Mouse (Mus musculus) C2C12 (cell line): ENCODE data around the gene Gab1. TPM values are rescaled to one million over a fixed set of nuclear protein-coding genes. Genes with fewer than 3 reads are reported as not detected.

Experiments
- H3K27me3 ChIP-seq: one replicate; pipeline ENCODE4 v1.6.1; 2011; ENCODE audit not compliant: control insufficient read depth, insufficient read depth, insufficient read length
- H3K36me3 ChIP-seq: one replicate; pipeline ENCODE4 v1.6.1; 2011; ENCODE audit not compliant: control insufficient read depth, insufficient read depth
- H3K4me3 ChIP-seq: one replicate; pipeline ENCODE4 v1.5.1; 2011; ENCODE audit warnings: mild to moderate bottlenecking, control low read depth; ENCODE audit not compliant: poor library complexity, insufficient read depth, severe bottlenecking
- H3K79me2 ChIP-seq: one replicate; pipeline ENCODE4 v1.6.1; 2011; ENCODE audit not compliant: control insufficient read depth, insufficient read depth
- H3K79me3 ChIP-seq: one replicate; pipeline ENCODE4 v1.6.1; 2011; ENCODE audit warnings: low read depth, control low read depth
- H3ac ChIP-seq: one replicate; pipeline ENCODE3; 2011; ENCODE audit warnings: low read depth; ENCODE audit not compliant: control insufficient read depth, insufficient read length
- CEBPB ChIP-seq: IDR thresholded peaks from one replicate; pipeline ENCODE4 v1.6.1; 2011; ENCODE audit warnings: low read depth, mild to moderate bottlenecking, control low read depth, moderate library complexity
- CTCF ChIP-seq: IDR thresholded peaks from one replicate; pipeline ENCODE4 v1.5.1; 2011; ENCODE audit not compliant: control insufficient read depth, insufficient read depth, insufficient read length
- FOSL1 ChIP-seq: IDR thresholded peaks from one replicate; pipeline ENCODE4 v1.8.0; 2011; ENCODE audit warnings: mild to moderate bottlenecking, low read length; ENCODE audit not compliant: poor library complexity, insufficient read depth, severe bottlenecking
- MAX ChIP-seq: IDR thresholded peaks from one replicate; pipeline ENCODE4 v1.6.1; 2011; ENCODE audit warnings: mild to moderate bottlenecking, control low read depth
- MYOD1 ChIP-seq: IDR thresholded peaks from one replicate; pipeline ENCODE4 v1.6.1; 2011; ENCODE audit warnings: low read depth; ENCODE audit not compliant: control insufficient read depth, insufficient read length
- MYOG ChIP-seq: IDR thresholded peaks from one replicate; pipeline ENCODE4 v1.6.1; 2011; ENCODE audit not compliant: control insufficient read depth, insufficient read length; ENCODE audit errors: extremely low read depth
- USF1 ChIP-seq: IDR thresholded peaks from one replicate; pipeline ENCODE4 v1.6.1; 2011; ENCODE audit warnings: low read depth, mild to moderate bottlenecking, control low read depth, moderate library complexity
- polyA plus RNA-seq: library from polyadenylated mRNA; unstranded; fragments of >200 nt; fragmentation: generic; extraction: Trizol; gene quantifications from one replicate; pipeline ENCODE4 v1.2.1, GENCODE M21; 2012; ENCODE audit warnings: missing spikeins

The Gab1 gene
- polyA plus RNA-seq, 1 experiment = 2.0 TPM

DNA sequence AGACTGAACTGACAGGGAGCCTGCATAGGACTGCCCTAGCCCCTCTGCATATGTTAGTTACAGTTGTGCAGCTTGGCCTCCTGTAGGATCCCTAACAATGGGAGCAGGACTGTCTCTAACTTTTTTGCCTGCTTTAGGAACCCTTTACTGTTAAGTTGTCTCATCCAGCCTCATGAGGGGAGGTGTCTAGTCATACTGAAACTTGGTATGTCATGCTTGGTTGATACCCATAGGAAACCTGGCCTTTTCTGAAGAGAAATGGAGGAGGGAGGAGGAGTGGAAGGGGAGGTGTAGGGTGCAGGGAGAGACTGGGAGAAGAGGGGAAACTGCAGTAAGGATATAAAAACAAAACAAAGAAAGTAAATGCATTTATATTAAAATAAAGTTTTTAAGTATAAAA is 148.0 kb downstream of the Gab1 start:
- TF ChIP-seq MAX (no peak), MYOG (no peak), CEBPB (no peak), FOSL1 (no peak), CTCF (no peak), USF1 (no peak), MYOD1 (no peak)
- no peak overlapping the region for H3ac ChIP-seq
- H3K27me3 ChIP-seq = no peaks in the 10 kb centered on the region
- no peak overlapping the region for H3K4me3 ChIP-seq
- H3K36me3 ChIP-seq = peaks cover 86% of the 10 kb centered on the region
- H3K79me2 ChIP-seq = peaks cover 56% of the 10 kb centered on the region
- peaks cover 39% of the 10 kb centered on the region for H3K79me3 ChIP-seq

DNA sequence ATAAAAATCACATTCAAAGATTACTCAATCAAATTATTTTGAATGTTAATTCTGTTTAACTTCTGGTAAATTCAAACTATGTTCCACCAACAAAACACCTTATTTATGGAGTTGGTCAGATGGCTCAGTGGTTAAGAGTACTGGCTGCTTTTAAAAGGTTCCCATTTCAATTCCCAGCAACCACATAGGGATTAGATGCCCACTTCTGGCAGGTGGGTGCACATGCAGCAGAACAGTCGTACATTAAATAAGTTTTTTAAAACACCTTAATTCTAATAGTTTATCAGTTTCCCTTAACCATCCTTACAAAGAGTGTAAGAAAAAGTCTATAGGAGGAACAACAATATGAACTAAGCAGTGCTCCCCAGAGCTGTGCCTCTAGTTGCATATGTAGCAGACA is 165.9 kb downstream of the Gab1 start:
- H3K79me2 ChIP-seq = no peaks in the 10 kb centered on the region
- no peak overlapping the region for H3ac ChIP-seq
- no peaks in the 10 kb centered on the region for H3K27me3 ChIP-seq
- H3K79me3 ChIP-seq = no peaks in the 10 kb centered on the region
- TF ChIP-seq MYOD1 (no peak), CEBPB (no peak), USF1 (no peak), MAX (no peak), FOSL1 (no peak), CTCF (no peak), MYOG (no peak)
- no peak overlapping the region for H3K4me3 ChIP-seq
- H3K36me3 ChIP-seq = peaks cover 92% of the 10 kb centered on the region

Other genes with a start within 250 kb of the Gab1 start
- 17.4 TPM for gene Smarca5, start 141.0 kb downstream of the Gab1 start, polyA plus RNA-seq
- 6.2 TPM for gene Usp38, start 134.4 kb upstream of the Gab1 start, polyA plus RNA-seq